Mouse (Mus musculus): ENCODE measurements around the gene Rnf220. TPM values are rescaled to one million over a fixed set of nuclear protein-coding genes. Genes with fewer than 3 reads are reported as not detected.

Rnf220 gene
- total and polyA plus RNA-seq, 2 experiments, result 13.3 to 31.0 TPM

DNA sequence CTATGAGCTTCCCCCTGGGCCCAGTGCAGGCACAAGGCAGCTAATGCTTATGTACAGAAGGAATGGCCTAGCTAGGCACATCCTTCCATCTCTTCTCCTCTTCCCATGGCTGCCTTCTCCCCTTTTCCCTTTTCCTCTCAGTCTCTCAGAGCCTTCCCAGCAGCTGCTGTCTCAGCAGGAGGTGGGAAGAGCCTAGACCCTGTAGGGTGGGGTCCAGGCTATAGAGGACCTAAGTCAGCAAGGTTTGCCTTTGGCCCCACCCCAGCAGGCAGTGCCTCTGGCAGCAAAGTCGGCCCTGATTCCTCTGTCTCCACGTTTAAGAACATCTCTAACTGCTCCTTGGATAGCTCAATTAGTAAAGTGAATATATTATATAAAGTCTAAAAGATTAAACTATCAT, 147.5 kb downstream of the Rnf220 start:
- H3K79me2 ChIP-seq (ENCODE audit: control insufficient read depth, insufficient read depth, low read length), result no peaks in the 10 kb centered on the region
- no peaks in the 10 kb centered on the region for H3K4me1 ChIP-seq (ENCODE audit: control insufficient read depth, insufficient read depth, low read length)
- H3K27ac ChIP-seq (replicated peaks; ENCODE audit: insufficient read depth, low read depth, low read length), result no peak overlapping the region
- 39% methylated on average over 2 of the region's 2 CpGs for WGBS
- H3K4me3 ChIP-seq (ENCODE audit: insufficient read depth, low read depth, low read length), result no peak overlapping the region
- H3K27me3 ChIP-seq (ENCODE audit: control insufficient read depth, insufficient read depth, low read length), result no peaks in the 10 kb centered on the region
- TF ChIP-seq POLR2A (IDR thresholded peaks at IDR 0.05; ENCODE audit: extremely low read depth, insufficient read depth, low read length), result no peak
- TF ChIP-seq CTCF (IDR thresholded peaks at IDR 0.05; ENCODE audit: low read depth, low read length), result no peak
- H3K9ac ChIP-seq (ENCODE audit: low read depth, low read length), result no peak overlapping the region
- DNase-seq (ENCODE audit: extremely low read depth, low read depth, low spot score), result no peak
- H3K36me3 ChIP-seq (ENCODE audit: control insufficient read depth, insufficient read depth, low read length), result no peaks in the 10 kb centered on the region

GRCm38 (mm10) chr4:117346025-117346424, 150.8 kb downstream of the Rnf220 start:
- WGBS, result 48% methylated on average over 6 of the region's 6 CpGs
- Histone ChIP-seq H3K27ac (replicated peaks; ENCODE audit: insufficient read depth, low read depth, low read length) (no peak overlapping the region), H3K4me3 (ENCODE audit: insufficient read depth, low read depth, low read length) (no peak overlapping the region), H3K27me3 (ENCODE audit: control insufficient read depth, insufficient read depth, low read length) (no peaks in the 10 kb centered on the region), H3K36me3 (ENCODE audit: control insufficient read depth, insufficient read depth, low read length) (no peaks in the 10 kb centered on the region), H3K4me1 (ENCODE audit: control insufficient read depth, insufficient read depth, low read length) (peaks cover 14% of the 10 kb centered on the region), H3K9ac (ENCODE audit: low read depth, low read length) (no peak overlapping the region), H3K79me2 (ENCODE audit: control insufficient read depth, insufficient read depth, low read length) (no peaks in the 10 kb centered on the region)
- TF ChIP-seq POLR2A (IDR thresholded peaks at IDR 0.05; ENCODE audit: extremely low read depth, insufficient read depth, low read length), result no peak
- peak; percentile 74 for TF ChIP-seq CTCF (IDR thresholded peaks at IDR 0.05; ENCODE audit: low read depth, low read length)
- peak; percentile 72 for DNase-seq (ENCODE audit: extremely low read depth, low read depth, low spot score)

- H3K9ac ChIP-seq (ENCODE audit: low read depth, low read length), result peak overlapping the region; percentile 34
- TF ChIP-seq POLR2A (IDR thresholded peaks at IDR 0.05; ENCODE audit: extremely low read depth, insufficient read depth, low read length), result no peak
- no peak for TF ChIP-seq CTCF (IDR thresholded peaks at IDR 0.05; ENCODE audit: low read depth, low read length)
- no peaks in the 10 kb centered on the region for H3K36me3 ChIP-seq (ENCODE audit: control insufficient read depth, insufficient read depth, low read length)
- no peaks in the 10 kb centered on the region for H3K27me3 ChIP-seq (ENCODE audit: control insufficient read depth, insufficient read depth, low read length)
- H3K79me2 ChIP-seq (ENCODE audit: control insufficient read depth, insufficient read depth, low read length), result no peaks in the 10 kb centered on the region
- peaks cover 14% of the 10 kb centered on the region for H3K4me1 ChIP-seq (ENCODE audit: control insufficient read depth, insufficient read depth, low read length)
- H3K4me3 ChIP-seq (ENCODE audit: insufficient read depth, low read depth, low read length), result no peak overlapping the region
- peak overlapping the region; percentile 56 for H3K27ac ChIP-seq (replicated peaks; ENCODE audit: insufficient read depth, low read depth, low read length)
- 23% methylated on average over 8 of the region's 8 CpGs for WGBS
- DNase-seq (ENCODE audit: extremely low read depth, low read depth, low spot score), result peak; percentile 92
Observed at GRCm38 (mm10) chr4:117343385-117343784, 153.5 kb downstream of the Rnf220 start.

- no peak overlapping the region for H3K4me3 ChIP-seq (ENCODE audit: insufficient read depth, low read depth, low read length)
- DNase-seq (ENCODE audit: extremely low read depth, low read depth, low spot score), result peak; percentile 67
- no peak overlapping the region for H3K9ac ChIP-seq (ENCODE audit: low read depth, low read length)
- H3K27ac ChIP-seq (replicated peaks; ENCODE audit: insufficient read depth, low read depth, low read length), result no peak overlapping the region
- no peaks in the 10 kb centered on the region for H3K27me3 ChIP-seq (ENCODE audit: control insufficient read depth, insufficient read depth, low read length)
- TF ChIP-seq POLR2A (IDR thresholded peaks at IDR 0.05; ENCODE audit: extremely low read depth, insufficient read depth, low read length), result no peak
- TF ChIP-seq CTCF (IDR thresholded peaks at IDR 0.05; ENCODE audit: low read depth, low read length), result no peak
- 40% methylated on average over 12 of the region's 12 CpGs for WGBS
- no peaks in the 10 kb centered on the region for H3K36me3 ChIP-seq (ENCODE audit: control insufficient read depth, insufficient read depth, low read length)
- H3K79me2 ChIP-seq (ENCODE audit: control insufficient read depth, insufficient read depth, low read length), result no peaks in the 10 kb centered on the region
- H3K4me1 ChIP-seq (ENCODE audit: control insufficient read depth, insufficient read depth, low read length), result peaks cover 14% of the 10 kb centered on the region
Observed at GRCm38 (mm10) chr4:117342751-117343150, 154.1 kb downstream of the Rnf220 start.

GRCm38 (mm10) chr4:117341282-117341681, 155.6 kb downstream of the Rnf220 start:
- no peak for DNase-seq (ENCODE audit: extremely low read depth, low read depth, low spot score)
- WGBS, result 89% methylated on average over 5 of the region's 5 CpGs
- no peak overlapping the region for H3K9ac ChIP-seq (ENCODE audit: low read depth, low read length)
- TF ChIP-seq CTCF (IDR thresholded peaks at IDR 0.05; ENCODE audit: low read depth, low read length), result no peak
- no peak for TF ChIP-seq POLR2A (IDR thresholded peaks at IDR 0.05; ENCODE audit: extremely low read depth, insufficient read depth, low read length)
- no peaks in the 10 kb centered on the region for H3K36me3 ChIP-seq (ENCODE audit: control insufficient read depth, insufficient read depth, low read length)
- H3K4me1 ChIP-seq (ENCODE audit: control insufficient read depth, insufficient read depth, low read length), result peaks cover 14% of the 10 kb centered on the region
- no peak overlapping the region for H3K27ac ChIP-seq (replicated peaks; ENCODE audit: insufficient read depth, low read depth, low read length)
- no peak overlapping the region for H3K4me3 ChIP-seq (ENCODE audit: insufficient read depth, low read depth, low read length)
- no peaks in the 10 kb centered on the region for H3K27me3 ChIP-seq (ENCODE audit: control insufficient read depth, insufficient read depth, low read length)
- no peaks in the 10 kb centered on the region for H3K79me2 ChIP-seq (ENCODE audit: control insufficient read depth, insufficient read depth, low read length)

DNA sequence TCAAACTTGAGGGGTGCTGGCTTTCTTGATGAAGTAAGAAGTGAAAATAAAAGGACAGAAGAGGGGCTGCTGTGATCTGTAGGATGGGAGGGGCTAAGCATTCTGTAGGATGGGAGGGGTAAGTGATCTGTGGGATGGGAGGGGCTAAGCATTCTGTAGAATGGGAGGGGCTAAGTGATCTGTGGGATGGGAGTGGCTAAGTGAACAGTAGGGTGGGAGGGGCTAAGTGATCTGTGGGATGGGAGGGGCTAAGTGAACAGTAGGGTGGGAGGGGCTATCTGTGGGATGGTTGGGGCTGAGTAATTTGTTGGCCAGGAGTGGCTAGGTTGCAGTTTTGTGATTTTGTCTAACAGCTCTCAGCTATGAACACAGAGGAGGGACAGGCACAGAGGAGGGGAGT, 157.1 kb downstream of the Rnf220 start:
- Histone ChIP-seq H3K4me1 (ENCODE audit: control insufficient read depth, insufficient read depth, low read length) (peaks cover 14% of the 10 kb centered on the region), H3K27ac (replicated peaks; ENCODE audit: insufficient read depth, low read depth, low read length) (no peak overlapping the region), H3K4me3 (ENCODE audit: insufficient read depth, low read depth, low read length) (no peak overlapping the region), H3K9ac (ENCODE audit: low read depth, low read length) (no peak overlapping the region), H3K27me3 (ENCODE audit: control insufficient read depth, insufficient read depth, low read length) (no peaks in the 10 kb centered on the region), H3K36me3 (ENCODE audit: control insufficient read depth, insufficient read depth, low read length) (no peaks in the 10 kb centered on the region), H3K79me2 (ENCODE audit: control insufficient read depth, insufficient read depth, low read length) (no peaks in the 10 kb centered on the region)
- no peak for DNase-seq (ENCODE audit: extremely low read depth, low read depth, low spot score)
- TF ChIP-seq POLR2A (IDR thresholded peaks at IDR 0.05; ENCODE audit: extremely low read depth, insufficient read depth, low read length) (no peak), CTCF (IDR thresholded peaks at IDR 0.05; ENCODE audit: low read depth, low read length) (no peak)

Measured in liver, adult 2 months (tissue).